Mouse (Mus musculus): Measurements from ENCODE around the gene Tgif1.

Tgif1 gene

GRCm38 (mm10) chr17:70807885-70808284, 45.5 kb downstream of the Tgif1 start:
- no peak for DNase-seq (ENCODE audit: low read depth)

- DNase-seq (ENCODE audit: low read depth): no peak
Observed at GRCm38 (mm10) chr17:70806600-70806999, 46.7 kb downstream of the Tgif1 start.

- no peak for DNase-seq (ENCODE audit: low read depth)
Observed at GRCm38 (mm10) chr17:70805866-70806265, 47.5 kb downstream of the Tgif1 start.

- no peak for DNase-seq (ENCODE audit: low read depth)
Observed at GRCm38 (mm10) chr17:70802022-70802421, 51.3 kb downstream of the Tgif1 start.

GRCm38 (mm10) chr17:70799266-70799665, 54.1 kb downstream of the Tgif1 start:
- DNase-seq (ENCODE audit: low read depth): no peak

- no peak for DNase-seq (ENCODE audit: low read depth)
Observed at GRCm38 (mm10) chr17:70797773-70798045, 55.6 kb downstream of the Tgif1 start.

GRCm38 (mm10) chr17:70796940-70797772, 56.2 kb downstream of the Tgif1 start:
- no peak for DNase-seq (ENCODE audit: low read depth)

- DNase-seq (ENCODE audit: low read depth): no peak
Observed at GRCm38 (mm10) chr17:70795196-70795595, 58.1 kb downstream of the Tgif1 start.

- no peak for DNase-seq (ENCODE audit: low read depth)
Observed at GRCm38 (mm10) chr17:70794722-70795121, 58.6 kb downstream of the Tgif1 start.

GRCm38 (mm10) chr17:70794291-70794690, 59.1 kb downstream of the Tgif1 start:
- DNase-seq (ENCODE audit: low read depth): no peak

Data from c-Kit-positive CD71-negative TER-119-negative erythroid progenitor cells, embryonic 14.5 days (primary cell).